Mouse (Mus musculus): ENCODE data around the gene Add3. TPM values are rescaled to one million over a fixed set of nuclear protein-coding genes. Genes with fewer than 3 reads are reported as not detected.

Add3 gene
- polyA plus RNA-seq, 1 experiment, result not detected

- Histone ChIP-seq H3K27ac (ENCODE audit: insufficient read depth, low read depth, low read length) (no peak overlapping the region), H3K4me1 (ENCODE audit: control insufficient read depth, insufficient read depth, low read length) (peaks cover 13% of the 10 kb centered on the region), H3K4me3 (ENCODE audit: insufficient read depth, low read depth, low read length) (no peak overlapping the region)
- whole genome bisulfite sequencing, result 93% methylated on average over 2 of the region's 2 CpGs
- no peak for TF ChIP-seq CTCF (IDR thresholded peaks at IDR 0.05; ENCODE audit: insufficient read depth, low read depth, low read length)
- no peak for TF ChIP-seq POLR2A (IDR thresholded peaks at IDR 0.05; ENCODE audit: insufficient read depth, low read depth, low read length)
These were observed 33.8 kb downstream of the Add3 start for GRCm38 (mm10) chr19:53174034-53174433.

GRCm38 (mm10) chr19:53175550-53175949 lies 35.3 kb downstream of the Add3 start:
- no peak overlapping the region for H3K4me3 ChIP-seq (ENCODE audit: insufficient read depth, low read depth, low read length)
- TF ChIP-seq CTCF (IDR thresholded peaks at IDR 0.05; ENCODE audit: insufficient read depth, low read depth, low read length) (no peak), POLR2A (IDR thresholded peaks at IDR 0.05; ENCODE audit: insufficient read depth, low read depth, low read length) (no peak)
- no peak overlapping the region for H3K27ac ChIP-seq (ENCODE audit: insufficient read depth, low read depth, low read length)
- WGBS, result 84% methylated on average over 5 of the region's 5 CpGs
- H3K4me1 ChIP-seq (ENCODE audit: control insufficient read depth, insufficient read depth, low read length), result peaks cover 16% of the 10 kb centered on the region

- TF ChIP-seq POLR2A (IDR thresholded peaks at IDR 0.05; ENCODE audit: insufficient read depth, low read depth, low read length) (no peak), CTCF (IDR thresholded peaks at IDR 0.05; ENCODE audit: insufficient read depth, low read depth, low read length) (no peak)
- no peak overlapping the region for H3K4me3 ChIP-seq (ENCODE audit: insufficient read depth, low read depth, low read length)
- 78% methylated on average over 4 of the region's 4 CpGs for WGBS
These were observed 36.3 kb downstream of the Add3 start for GRCm38 (mm10) chr19:53176518-53176917.

GRCm38 (mm10) chr19:53178611-53179528 lies 38.6 kb downstream of the Add3 start:
- peak overlapping the region; percentile 52; the same call in 1 of the 2 replicates for H3K27ac ChIP-seq (ENCODE audit: insufficient read depth, low read depth, low read length)
- peaks cover 15% of the 10 kb centered on the region for H3K4me1 ChIP-seq (ENCODE audit: control insufficient read depth, insufficient read depth, low read length)
- WGBS, result 82% methylated on average over 20 of the region's 20 CpGs

More at GRCm38 (mm10) chr19:53176518-53176917, 36.3 kb downstream of the Add3 start:
- peaks cover 14% of the 10 kb centered on the region for H3K4me1 ChIP-seq (ENCODE audit: control insufficient read depth, insufficient read depth, low read length)
- H3K27ac ChIP-seq (ENCODE audit: insufficient read depth, low read depth, low read length), result no peak overlapping the region

GRCm38 (mm10) chr19:53180168-53180803 lies 40.0 kb downstream of the Add3 start:
- H3K27ac ChIP-seq (ENCODE audit: insufficient read depth, low read depth, low read length), result peak overlapping the region; percentile 59

More at GRCm38 (mm10) chr19:53178611-53179528, 38.6 kb downstream of the Add3 start:
- no peak overlapping the region for H3K4me3 ChIP-seq (ENCODE audit: insufficient read depth, low read depth, low read length)
- TF ChIP-seq POLR2A (IDR thresholded peaks at IDR 0.05; ENCODE audit: insufficient read depth, low read depth, low read length) (no peak), CTCF (IDR thresholded peaks at IDR 0.05; ENCODE audit: insufficient read depth, low read depth, low read length) (no peak)

GRCm38 (mm10) chr19:53181003-53181861 lies 41.0 kb downstream of the Add3 start:
- TF ChIP-seq POLR2A (IDR thresholded peaks at IDR 0.05; ENCODE audit: insufficient read depth, low read depth, low read length) (no peak), CTCF (IDR thresholded peaks at IDR 0.05; ENCODE audit: insufficient read depth, low read depth, low read length) (no peak)
- H3K4me1 ChIP-seq (ENCODE audit: control insufficient read depth, insufficient read depth, low read length), result peaks cover 18% of the 10 kb centered on the region
- 55% methylated on average over 19 of the region's 19 CpGs for WGBS
- no peak overlapping the region for H3K4me3 ChIP-seq (ENCODE audit: insufficient read depth, low read depth, low read length)
- peak overlapping the region; percentile 59; the same call in 1 of the 2 replicates for H3K27ac ChIP-seq (ENCODE audit: insufficient read depth, low read depth, low read length)

More at GRCm38 (mm10) chr19:53180168-53180803, 40.0 kb downstream of the Add3 start:
- 60% methylated on average over 12 of the region's 12 CpGs for WGBS
- Histone ChIP-seq H3K4me1 (ENCODE audit: control insufficient read depth, insufficient read depth, low read length) (peaks cover 18% of the 10 kb centered on the region), H3K4me3 (ENCODE audit: insufficient read depth, low read depth, low read length) (no peak overlapping the region)
- TF ChIP-seq POLR2A (IDR thresholded peaks at IDR 0.05; ENCODE audit: insufficient read depth, low read depth, low read length) (no peak), CTCF (IDR thresholded peaks at IDR 0.05; ENCODE audit: insufficient read depth, low read depth, low read length) (no peak)

- 76% methylated on average over 9 of the region's 9 CpGs for WGBS
- no peak overlapping the region; the same call in 1 of the 2 replicates for H3K27ac ChIP-seq (ENCODE audit: insufficient read depth, low read depth, low read length)
- TF ChIP-seq CTCF (IDR thresholded peaks at IDR 0.05; ENCODE audit: insufficient read depth, low read depth, low read length) (no peak), POLR2A (IDR thresholded peaks at IDR 0.05; ENCODE audit: insufficient read depth, low read depth, low read length) (no peak)
- no peak overlapping the region for H3K4me3 ChIP-seq (ENCODE audit: insufficient read depth, low read depth, low read length)
- peaks cover 20% of the 10 kb centered on the region for H3K4me1 ChIP-seq (ENCODE audit: control insufficient read depth, insufficient read depth, low read length)
These were observed 43.4 kb downstream of the Add3 start for GRCm38 (mm10) chr19:53183620-53184019.

- TF ChIP-seq CTCF (IDR thresholded peaks at IDR 0.05; ENCODE audit: insufficient read depth, low read depth, low read length), result no peak
- H3K27ac ChIP-seq (ENCODE audit: insufficient read depth, low read depth, low read length), result no peak overlapping the region
These were observed 44.0 kb downstream of the Add3 start for GRCm38 (mm10) chr19:53184216-53184615.

More at GRCm38 (mm10) chr19:53184216-53184615, 44.0 kb downstream of the Add3 start:
- 56% methylated on average over 10 of the region's 10 CpGs for WGBS
- Histone ChIP-seq H3K4me1 (ENCODE audit: control insufficient read depth, insufficient read depth, low read length) (peaks cover 16% of the 10 kb centered on the region), H3K4me3 (ENCODE audit: insufficient read depth, low read depth, low read length) (no peak overlapping the region)

Data from olfactory bulb, adult 2 months (tissue).